Mouse (Mus musculus) lung, postnatal 10 days (tissue): ENCODE measurements around the gene Rassf7.

Experiments used
- DNase-seq: peaks from one replicate; pipeline ENCODE4 v3.0.0; 2021

The Rassf7 gene

GRCm38 (mm10) chr7:141198121-141198520, 17.5 kb upstream of the Rassf7 start:
- DNase-seq: no peak

GRCm38 (mm10) chr7:141204546-141204945, 11.1 kb upstream of the Rassf7 start:
- DNase-seq: no peak

DNA sequence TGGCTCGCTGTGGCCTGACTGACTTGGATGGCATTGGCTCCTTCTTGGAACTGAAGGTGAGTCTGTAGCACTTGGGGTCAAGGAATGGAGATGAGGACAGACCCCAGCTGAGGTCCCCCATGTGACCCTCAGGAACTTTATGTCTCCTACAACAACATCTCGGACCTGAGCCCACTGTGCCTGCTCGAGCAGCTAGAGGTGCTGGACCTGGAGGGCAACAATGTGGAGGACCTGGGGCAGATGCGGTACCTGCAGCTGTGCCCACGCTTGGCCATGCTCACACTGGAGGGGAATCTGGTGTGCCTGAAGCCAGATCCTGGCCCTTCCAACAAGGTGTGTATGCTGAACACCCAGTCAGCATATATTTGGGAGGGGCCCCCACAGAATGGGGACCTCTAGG, 10.2 kb upstream of the Rassf7 start:
- no peak for DNase-seq

DNA sequence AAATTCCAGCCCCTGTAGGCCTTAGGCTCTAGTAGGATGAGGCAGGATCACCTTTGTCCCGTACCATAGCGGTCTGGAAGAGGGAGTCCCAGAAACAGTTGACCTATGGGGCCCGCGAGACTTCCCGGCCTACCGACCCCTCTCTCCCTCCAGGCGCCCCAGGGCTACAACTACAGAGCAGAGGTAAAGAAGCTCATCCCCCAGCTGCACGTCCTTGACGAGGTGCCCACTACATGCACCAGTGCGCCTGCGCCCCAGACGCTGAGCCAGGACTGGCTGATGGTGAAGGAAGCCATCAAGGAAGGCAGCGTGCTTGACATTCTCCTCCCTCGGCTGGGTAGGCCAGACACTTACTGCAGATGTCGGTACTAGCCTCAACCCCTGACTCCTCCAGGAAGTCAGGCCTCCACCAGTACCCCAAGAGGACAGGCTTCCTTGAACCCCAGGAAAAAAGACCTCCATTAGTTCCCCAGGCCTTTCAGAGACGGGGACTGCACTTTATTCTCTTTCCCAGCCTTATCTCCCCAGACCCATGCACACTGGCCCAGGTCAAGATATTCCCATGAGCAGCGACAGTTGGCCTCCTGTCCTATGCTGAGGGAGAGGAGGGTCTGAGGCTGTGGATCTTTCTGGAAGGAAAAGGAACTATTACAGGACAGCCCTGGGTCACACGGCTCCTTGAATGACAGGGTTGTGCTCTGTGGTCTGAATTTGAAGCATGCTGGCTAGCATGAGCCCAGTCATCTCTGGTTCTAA, 9.3 kb upstream of the Rassf7 start:
- no peak for DNase-seq

DNA sequence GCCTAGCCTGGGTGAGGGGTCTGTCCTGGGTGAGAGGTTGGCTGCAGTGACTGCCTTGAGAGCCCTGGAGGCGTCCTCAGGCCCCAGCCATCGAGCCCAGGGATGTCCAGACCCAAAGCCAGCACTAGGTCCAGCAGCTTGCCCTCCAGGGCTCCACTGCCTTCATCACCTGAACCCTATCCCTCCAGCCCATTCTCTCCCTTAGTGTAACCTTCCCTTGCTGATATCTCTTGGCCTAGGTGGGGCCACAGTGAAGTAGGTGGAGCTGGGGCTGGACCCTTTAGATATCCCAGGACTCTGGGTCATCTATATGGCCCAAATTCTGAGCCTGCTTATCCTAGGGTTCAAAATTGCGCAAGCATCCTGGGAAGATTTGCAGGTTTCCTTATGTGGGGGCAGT, 6.1 kb upstream of the Rassf7 start:
- DNase-seq: no peak

- no peak for DNase-seq
Measured at GRCm38 (mm10) chr7:141210137-141210536, 5.5 kb upstream of the Rassf7 start.

DNA sequence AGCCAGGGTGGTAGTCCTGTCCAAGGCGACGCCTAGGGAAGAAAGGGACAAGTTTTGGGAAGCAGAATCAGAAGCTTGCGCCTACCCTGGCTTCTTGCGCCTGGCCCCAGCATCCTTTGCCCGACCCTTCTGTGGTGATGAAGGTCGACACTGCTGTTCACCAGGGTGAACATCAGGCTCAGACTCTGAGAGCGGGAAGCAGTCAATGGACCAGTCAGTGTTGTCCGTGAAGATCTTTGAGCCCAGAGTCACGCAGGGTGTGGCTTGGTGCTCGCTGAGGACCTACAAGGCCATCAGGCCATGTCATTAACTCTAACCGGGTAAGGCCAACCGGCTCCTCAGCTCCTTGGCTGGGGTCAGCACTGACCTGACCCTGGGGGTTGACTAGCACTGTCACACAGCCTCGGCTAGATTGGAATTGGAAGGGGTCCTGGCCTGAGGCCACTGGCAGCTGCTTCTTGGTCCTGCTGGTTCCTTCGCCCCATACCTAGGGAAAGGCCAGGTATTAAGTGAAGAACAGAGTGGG, 5.0 kb upstream of the Rassf7 start:
- no peak for DNase-seq

- no peak for DNase-seq
Measured at GRCm38 (mm10) chr7:141213133-141213532, 2.5 kb upstream of the Rassf7 start.

DNA sequence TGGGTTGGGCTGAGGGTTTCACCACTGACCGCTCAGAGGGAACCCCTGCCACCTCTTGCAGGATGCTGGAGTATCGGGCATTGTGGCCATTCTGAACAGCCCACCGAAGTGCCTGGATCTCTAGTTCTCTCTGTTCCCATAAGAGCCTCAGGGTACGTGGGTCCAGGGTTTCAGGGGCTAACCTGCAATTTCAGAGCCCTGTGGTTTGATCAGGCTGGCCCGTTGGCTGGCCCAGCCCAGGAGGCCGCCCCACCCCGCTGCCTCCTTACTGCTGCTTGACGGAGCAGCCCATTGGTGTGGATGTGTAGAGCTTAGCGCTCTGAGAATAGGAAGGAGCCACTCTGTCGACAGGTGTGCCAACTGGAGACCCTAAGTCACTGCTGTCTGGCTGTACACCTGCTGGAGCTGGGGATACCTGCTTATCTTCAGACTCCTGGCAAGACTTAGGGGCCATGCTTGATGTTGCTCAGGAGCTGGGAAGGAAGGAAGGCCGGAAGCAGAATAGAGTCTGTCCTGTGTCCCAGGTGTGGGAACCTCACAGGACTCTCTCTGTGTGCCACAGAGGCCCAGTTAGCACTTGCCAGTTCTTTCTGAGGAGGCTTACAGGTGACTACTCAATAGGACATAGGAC, 1.9 kb upstream of the Rassf7 start, which contains the start of gene Lmntd2:
Gene Lmntd2, minus strand, starts transcription at position 476 of the 631 bp plus-strand sequence.
- DNase-seq: no peak

GRCm38 (mm10) chr7:141214310-141214709, 1.4 kb upstream of the Rassf7 start:
- DNase-seq: no peak

- DNase-seq: peak; percentile 91
Measured at GRCm38 (mm10) chr7:141215880-141216733, 447 bp downstream of the Rassf7 start.

- no peak for DNase-seq
Measured at GRCm38 (mm10) chr7:141216894-141217293, 1.2 kb downstream of the Rassf7 start.

DNA sequence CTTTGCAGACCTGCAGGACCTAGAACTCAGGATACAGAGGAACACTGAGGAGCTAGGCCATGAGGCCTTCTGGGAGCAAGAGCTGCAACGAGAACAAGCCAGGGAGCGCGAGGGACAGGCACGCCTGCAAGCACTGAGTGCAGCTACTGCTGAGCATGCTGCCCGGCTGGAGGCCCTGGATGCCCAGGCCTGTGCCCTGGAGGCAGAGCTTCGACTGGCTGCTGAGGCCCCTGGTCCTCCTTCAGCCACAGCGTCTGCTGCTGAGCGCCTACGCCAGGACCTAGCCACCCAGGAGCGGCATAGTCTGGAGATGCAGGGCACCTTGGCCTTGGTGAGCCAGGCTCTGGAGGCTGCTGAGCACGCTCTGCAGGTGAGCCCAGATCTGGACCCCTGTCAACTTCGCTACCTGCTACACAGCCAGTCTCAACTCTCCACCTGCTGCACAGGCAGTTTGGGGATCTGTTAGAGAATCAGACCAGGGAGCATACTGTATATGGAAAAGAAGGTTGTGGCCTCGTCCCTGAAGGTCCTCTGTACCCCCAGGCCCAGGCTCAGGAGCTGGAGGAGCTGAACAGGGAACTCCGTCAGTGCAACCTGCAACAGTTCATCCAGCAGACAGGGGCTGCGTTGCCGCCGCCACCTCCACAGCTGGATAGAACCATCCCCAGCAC, 1.8 kb downstream of the Rassf7 start:
- DNase-seq: no peak

DNA sequence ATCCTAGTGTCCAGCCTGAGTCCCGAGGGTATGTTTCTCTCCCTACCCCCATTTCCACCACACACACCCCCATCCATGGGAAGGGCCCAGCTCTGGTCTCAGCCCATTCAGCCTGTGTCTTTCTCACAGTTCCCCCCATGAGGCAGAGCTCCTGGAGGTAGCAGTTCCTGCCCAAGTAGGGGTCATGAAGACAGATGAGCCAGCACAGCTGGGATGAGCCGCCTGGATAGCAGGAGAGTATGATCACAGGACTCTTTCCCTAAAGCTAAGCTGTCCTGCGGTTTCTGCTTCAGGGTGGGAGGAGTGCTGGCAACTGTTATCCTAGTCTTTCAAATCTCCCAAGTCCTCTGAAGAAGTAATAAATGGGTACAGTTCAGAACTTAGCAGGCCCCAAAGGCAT, 2.5 kb downstream of the Rassf7 start:
- no peak for DNase-seq

GRCm38 (mm10) chr7:141218557-141219133, 3.0 kb downstream of the Rassf7 start:
- DNase-seq: no peak

GRCm38 (mm10) chr7:141219558-141220099, 4.0 kb downstream of the Rassf7 start:
- DNase-seq: no peak

GRCm38 (mm10) chr7:141220377-141220776, 4.7 kb downstream of the Rassf7 start:
- DNase-seq: no peak

DNA sequence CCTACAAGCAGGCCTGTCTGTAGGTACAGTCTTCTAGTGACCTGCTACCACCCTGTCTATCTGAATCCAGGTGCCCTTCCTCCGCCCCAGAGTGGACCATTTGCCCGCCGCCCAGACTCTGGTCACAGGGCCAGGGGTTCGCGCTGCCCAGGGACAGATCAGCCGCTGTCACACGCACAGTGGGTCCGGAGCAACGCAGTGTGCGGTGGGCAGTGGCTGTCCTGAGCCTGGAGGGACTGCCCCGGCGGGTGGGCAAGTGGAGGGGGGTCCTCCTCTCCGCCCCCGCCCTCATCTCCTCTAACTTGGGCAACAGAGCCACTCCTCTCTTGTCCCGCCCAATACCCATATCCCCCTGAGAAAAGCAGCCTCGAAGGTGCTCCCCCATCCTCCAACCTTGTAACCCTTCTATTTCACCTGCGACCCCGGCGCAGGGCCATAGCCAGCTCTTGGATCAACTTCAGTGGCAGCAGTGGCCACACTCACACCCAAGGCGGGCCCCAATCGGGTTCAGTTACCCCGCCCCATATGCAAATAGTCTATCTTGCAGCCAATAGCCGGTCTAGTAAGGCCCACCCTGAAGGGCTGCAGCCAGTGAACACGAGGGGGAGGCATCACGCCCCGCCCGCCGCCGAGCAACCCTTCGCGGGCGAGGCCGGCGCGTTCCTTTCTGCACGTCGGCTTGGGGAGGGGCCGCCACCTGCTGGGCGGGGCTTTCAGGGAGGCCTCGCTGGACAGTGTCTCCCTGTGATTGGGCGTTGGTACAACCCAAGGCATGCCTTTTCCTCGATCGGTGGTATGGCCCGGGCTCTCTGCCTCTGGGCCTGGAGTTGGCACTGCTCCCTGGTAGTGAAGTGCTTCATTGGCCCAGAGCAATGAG, 5.8 kb downstream of the Rassf7 start:
- peak; percentile 99 for DNase-seq

DNA sequence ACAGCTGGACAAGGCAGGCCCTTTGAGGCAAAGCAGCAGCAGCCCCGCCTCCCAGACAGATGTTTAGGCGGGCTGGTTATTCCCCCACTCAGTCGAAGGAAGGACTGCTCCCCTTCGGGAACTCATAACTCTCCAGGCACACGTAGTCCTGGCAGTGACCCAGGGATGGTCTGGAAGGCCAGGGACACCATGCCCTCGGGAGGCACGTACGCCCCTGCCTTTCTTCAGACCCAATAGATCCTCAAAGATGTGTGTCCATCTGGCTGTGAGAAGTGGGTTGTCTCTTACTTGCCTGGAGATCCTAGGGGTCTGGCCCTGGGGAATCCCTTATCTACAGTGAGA, 6.4 kb downstream of the Rassf7 start:
- DNase-seq: no peak

GRCm38 (mm10) chr7:141222696-141223215, 7.1 kb downstream of the Rassf7 start:
- no peak for DNase-seq

GRCm38 (mm10) chr7:141226535-141226934, 10.9 kb downstream of the Rassf7 start:
- no peak for DNase-seq
